Mouse (Mus musculus): Measurements from ENCODE around the gene Nfyc. TPM values are rescaled to one million over a fixed set of nuclear protein-coding genes. Genes with fewer than 3 reads are reported as not detected.

Nfyc gene
- polyA plus RNA-seq, 1 experiment from 2014 or later = 126 TPM

- Histone ChIP-seq H3K4me3 (ENCODE audit: low read depth, low read length) (no peak overlapping the region), H3K9me3 (ENCODE audit: control insufficient read depth, low read length) (no peaks in the 10 kb centered on the region), H3K36me3 (ENCODE audit: control insufficient read depth, insufficient read depth, low read length) (no peaks in the 10 kb centered on the region), H3K4me2 (ENCODE audit: low read depth) (no peak overlapping the region), H3K4me1 (ENCODE audit: control insufficient read depth, insufficient read depth, low read length) (no peaks in the 10 kb centered on the region), H3K27ac (ENCODE audit: low read depth, low read length) (no peak overlapping the region), H3K27me3 (ENCODE audit: control insufficient read depth, insufficient read depth, low read length) (0 out of 2 replicates have a peak, but pooled peaks cover 4% of the 10 kb centered on the region), H3K9ac (ENCODE audit: low read length) (no peak overlapping the region)
- WGBS = 67% methylated on average over 5 of the region's 5 CpGs
- DNase-seq (ENCODE audit: low spot score) = no peak
- no peak for ATAC-seq (ENCODE audit: insufficient read depth, low FRiP score, low TSS enrichment)
Measured at GRCm38 (mm10) chr4:120734012-120734622, 97.3 kb downstream of the Nfyc start.

- no peak overlapping the region for H3K27ac ChIP-seq (ENCODE audit: low read depth, low read length)
- H3K9ac ChIP-seq (ENCODE audit: low read length) = no peak overlapping the region
- H3K36me3 ChIP-seq (ENCODE audit: control insufficient read depth, insufficient read depth, low read length) = no peaks in the 10 kb centered on the region
- H3K4me2 ChIP-seq (ENCODE audit: low read depth) = no peak overlapping the region
- no peaks in the 10 kb centered on the region for H3K4me1 ChIP-seq (ENCODE audit: control insufficient read depth, insufficient read depth, low read length)
- 86% methylated on average over 6 of the region's 6 CpGs for WGBS
- DNase-seq (ENCODE audit: low spot score) (no peak), ATAC-seq (ENCODE audit: insufficient read depth, low FRiP score, low TSS enrichment) (no peak)
- H3K4me3 ChIP-seq (ENCODE audit: low read depth, low read length) = no peak overlapping the region
- H3K9me3 ChIP-seq (ENCODE audit: control insufficient read depth, low read length) = no peaks in the 10 kb centered on the region
- H3K27me3 ChIP-seq (ENCODE audit: control insufficient read depth, insufficient read depth, low read length) = 0 out of 2 replicates have a peak, but pooled peaks cover 4% of the 10 kb centered on the region
Measured at GRCm38 (mm10) chr4:120732737-120733136, 98.6 kb downstream of the Nfyc start.

- peak; percentile 92 for ATAC-seq (ENCODE audit: insufficient read depth, low FRiP score, low TSS enrichment)
- H3K9me3 ChIP-seq (ENCODE audit: control insufficient read depth, low read length) = no peaks in the 10 kb centered on the region
Measured at GRCm38 (mm10) chr4:120731030-120731644, 100.2 kb downstream of the Nfyc start.

GRCm38 (mm10) chr4:120730574-120730973, 100.8 kb downstream of the Nfyc start:
- ATAC-seq (ENCODE audit: insufficient read depth, low FRiP score, low TSS enrichment) = peak; percentile 31
- Histone ChIP-seq H3K9ac (ENCODE audit: low read length) (no peak overlapping the region), H3K4me1 (ENCODE audit: control insufficient read depth, insufficient read depth, low read length) (0 out of 2 replicates have a peak, but pooled peaks cover 2% of the 10 kb centered on the region), H3K27ac (ENCODE audit: low read depth, low read length) (no peak overlapping the region), H3K27me3 (ENCODE audit: control insufficient read depth, insufficient read depth, low read length) (0 out of 2 replicates have a peak, but pooled peaks cover 4% of the 10 kb centered on the region), H3K9me3 (ENCODE audit: control insufficient read depth, low read length) (no peaks in the 10 kb centered on the region), H3K36me3 (ENCODE audit: control insufficient read depth, insufficient read depth, low read length) (no peaks in the 10 kb centered on the region), H3K4me2 (ENCODE audit: low read depth) (peak overlapping the region; percentile 79), H3K4me3 (ENCODE audit: low read depth, low read length) (peak overlapping the region; percentile 46)
- no peak for DNase-seq (ENCODE audit: low spot score)
- 28% methylated on average over 6 of the region's 6 CpGs for WGBS

More at GRCm38 (mm10) chr4:120731030-120731644, 100.2 kb downstream of the Nfyc start:
- 0 out of 2 replicates have a peak, but pooled peaks cover 4% of the 10 kb centered on the region for H3K27me3 ChIP-seq (ENCODE audit: control insufficient read depth, insufficient read depth, low read length)
- H3K4me1 ChIP-seq (ENCODE audit: control insufficient read depth, insufficient read depth, low read length) = no peaks in the 10 kb centered on the region
- peak; percentile 81 for DNase-seq (ENCODE audit: low spot score)
- H3K9ac ChIP-seq (ENCODE audit: low read length) = 0 out of 2 replicates have a peak overlapping the region, but pooled peaks have one; percentile 35
- no peaks in the 10 kb centered on the region for H3K36me3 ChIP-seq (ENCODE audit: control insufficient read depth, insufficient read depth, low read length)
- no peak overlapping the region for H3K27ac ChIP-seq (ENCODE audit: low read depth, low read length)
- peak overlapping the region; percentile 46 for H3K4me3 ChIP-seq (ENCODE audit: low read depth, low read length)
- peak overlapping the region; percentile 79 for H3K4me2 ChIP-seq (ENCODE audit: low read depth)
- under 1% methylated on average over 40 of the region's 40 CpGs for WGBS

- 0 out of 2 replicates have a peak, but pooled peaks cover 2% of the 10 kb centered on the region for H3K4me1 ChIP-seq (ENCODE audit: control insufficient read depth, insufficient read depth, low read length)
Measured at GRCm38 (mm10) chr4:120730146-120730545, 101.2 kb downstream of the Nfyc start.

GRCm38 (mm10) chr4:120729441-120729840, 101.9 kb downstream of the Nfyc start:
- 0 out of 2 replicates have a peak, but pooled peaks cover 2% of the 10 kb centered on the region for H3K4me1 ChIP-seq (ENCODE audit: control insufficient read depth, insufficient read depth, low read length)
- no peak overlapping the region for H3K4me3 ChIP-seq (ENCODE audit: low read depth, low read length)
- WGBS = 55% methylated on average over 6 of the region's 6 CpGs
- H3K9me3 ChIP-seq (ENCODE audit: control insufficient read depth, low read length) = no peaks in the 10 kb centered on the region
- H3K27ac ChIP-seq (ENCODE audit: low read depth, low read length) = no peak overlapping the region
- H3K27me3 ChIP-seq (ENCODE audit: control insufficient read depth, insufficient read depth, low read length) = 0 out of 2 replicates have a peak, but pooled peaks cover 4% of the 10 kb centered on the region
- no peak overlapping the region for H3K9ac ChIP-seq (ENCODE audit: low read length)
- H3K36me3 ChIP-seq (ENCODE audit: control insufficient read depth, insufficient read depth, low read length) = no peaks in the 10 kb centered on the region
- ATAC-seq (ENCODE audit: insufficient read depth, low FRiP score, low TSS enrichment) (no peak), DNase-seq (ENCODE audit: low spot score) (no peak)
- no peak overlapping the region for H3K4me2 ChIP-seq (ENCODE audit: low read depth)

More at GRCm38 (mm10) chr4:120730146-120730545, 101.2 kb downstream of the Nfyc start:
- Histone ChIP-seq H3K4me2 (ENCODE audit: low read depth) (no peak overlapping the region), H3K36me3 (ENCODE audit: control insufficient read depth, insufficient read depth, low read length) (no peaks in the 10 kb centered on the region), H3K27ac (ENCODE audit: low read depth, low read length) (no peak overlapping the region), H3K4me3 (ENCODE audit: low read depth, low read length) (no peak overlapping the region), H3K9ac (ENCODE audit: low read length) (no peak overlapping the region), H3K9me3 (ENCODE audit: control insufficient read depth, low read length) (no peaks in the 10 kb centered on the region), H3K27me3 (ENCODE audit: control insufficient read depth, insufficient read depth, low read length) (0 out of 2 replicates have a peak, but pooled peaks cover 4% of the 10 kb centered on the region)
- 70% methylated on average over 6 of the region's 6 CpGs for WGBS
- ATAC-seq (ENCODE audit: insufficient read depth, low FRiP score, low TSS enrichment) = no peak
- DNase-seq (ENCODE audit: low spot score) = no peak

GRCm38 (mm10) chr4:120727842-120728241, 103.5 kb downstream of the Nfyc start:
- Histone ChIP-seq H3K36me3 (ENCODE audit: control insufficient read depth, insufficient read depth, low read length) (no peaks in the 10 kb centered on the region), H3K9me3 (ENCODE audit: control insufficient read depth, low read length) (no peaks in the 10 kb centered on the region), H3K4me3 (ENCODE audit: low read depth, low read length) (no peak overlapping the region), H3K9ac (ENCODE audit: low read length) (no peak overlapping the region), H3K27ac (ENCODE audit: low read depth, low read length) (no peak overlapping the region), H3K4me2 (ENCODE audit: low read depth) (no peak overlapping the region), H3K27me3 (ENCODE audit: control insufficient read depth, insufficient read depth, low read length) (0 out of 2 replicates have a peak, but pooled peaks cover 4% of the 10 kb centered on the region), H3K4me1 (ENCODE audit: control insufficient read depth, insufficient read depth, low read length) (0 out of 2 replicates have a peak, but pooled peaks cover 2% of the 10 kb centered on the region)
- ATAC-seq (ENCODE audit: insufficient read depth, low FRiP score, low TSS enrichment) (no peak), DNase-seq (ENCODE audit: low spot score) (no peak)
- WGBS = 87% methylated on average over 11 of the region's 11 CpGs

GRCm38 (mm10) chr4:120726174-120726573, 105.2 kb downstream of the Nfyc start:
- Histone ChIP-seq H3K27me3 (ENCODE audit: control insufficient read depth, insufficient read depth, low read length) (no peaks in the 10 kb centered on the region), H3K4me2 (ENCODE audit: low read depth) (no peak overlapping the region), H3K4me3 (ENCODE audit: low read depth, low read length) (no peak overlapping the region), H3K27ac (ENCODE audit: low read depth, low read length) (no peak overlapping the region), H3K36me3 (ENCODE audit: control insufficient read depth, insufficient read depth, low read length) (no peaks in the 10 kb centered on the region), H3K9me3 (ENCODE audit: control insufficient read depth, low read length) (no peaks in the 10 kb centered on the region), H3K4me1 (ENCODE audit: control insufficient read depth, insufficient read depth, low read length) (0 out of 2 replicates have a peak, but pooled peaks cover 2% of the 10 kb centered on the region), H3K9ac (ENCODE audit: low read length) (no peak overlapping the region)
- DNase-seq (ENCODE audit: low spot score) = no peak
- ATAC-seq (ENCODE audit: insufficient read depth, low FRiP score, low TSS enrichment) = no peak
- WGBS = 62% methylated on average over 4 of the region's 4 CpGs

Measured in neural tube, embryonic 11.5 days (tissue).